Mouse (Mus musculus) ovary, postnatal 10 days (tissue): ENCODE results near the gene Itih4.

Experiments
- DNase-seq: peaks from one replicate; pipeline ENCODE4 v3.0.0; 2022; ENCODE audit warnings: low spot score

Itih4 gene

GRCm38 (mm10) chr14:30943860-30944674 is 57.8 kb downstream of the Itih4 start:
- peak; percentile 44 for DNase-seq

GRCm38 (mm10) chr14:30944745-30945144 is 58.5 kb downstream of the Itih4 start:
- DNase-seq = no peak

GRCm38 (mm10) chr14:30949986-30950385 is 63.7 kb downstream of the Itih4 start:
- no peak for DNase-seq

GRCm38 (mm10) chr14:30951154-30951825 is 65.0 kb downstream of the Itih4 start, which contains the start of gene Nek4:
TSS of gene Nek4 (plus strand) at chr14:30951377.
- peak; percentile 90 for DNase-seq
